Mouse (Mus musculus): ENCODE results near the gene Asb16.

DNA sequence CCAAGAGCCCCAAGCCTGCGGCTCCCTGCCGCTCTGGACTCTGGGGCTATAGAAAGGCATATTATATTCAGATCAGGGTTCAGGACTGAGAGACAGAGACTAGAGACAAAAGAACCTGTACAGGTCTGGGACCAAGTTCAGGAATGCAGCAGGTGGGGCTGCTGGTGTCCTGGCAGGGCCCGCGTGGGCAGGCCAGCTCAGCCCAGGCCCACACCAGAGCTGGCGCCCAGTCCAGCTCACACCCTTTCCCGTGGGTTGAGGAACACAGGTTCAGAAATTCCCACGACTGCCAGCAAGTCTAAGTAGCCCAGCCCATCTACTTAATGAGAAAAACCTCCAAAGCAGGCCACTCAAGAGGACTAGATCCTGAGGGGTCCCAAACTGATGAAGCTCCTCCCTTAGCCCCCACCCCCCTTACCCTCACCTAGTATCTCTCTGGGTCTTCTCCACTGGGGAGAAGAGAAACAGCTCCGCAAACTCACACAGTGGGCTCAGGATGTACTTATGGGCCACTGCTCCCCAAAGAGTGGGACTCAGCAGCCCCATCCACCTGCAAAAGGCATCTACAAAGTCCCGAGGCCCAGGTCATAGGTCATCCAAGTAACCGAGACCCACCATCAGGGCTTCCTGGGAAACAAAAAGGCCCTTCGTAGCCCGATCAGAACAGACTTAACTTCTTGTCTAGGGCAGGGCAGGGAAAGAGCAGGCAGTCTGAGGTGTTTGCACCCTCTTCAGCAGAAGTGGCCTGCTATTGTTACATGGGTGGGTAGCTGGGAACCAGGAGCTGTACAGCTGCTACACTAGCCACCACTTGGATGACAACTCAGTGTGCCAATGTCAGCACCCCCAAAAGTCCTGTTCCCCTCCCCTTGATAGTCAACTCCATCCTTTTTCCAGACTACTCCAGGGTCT, 42.2 kb upstream of the Asb16 start:
- no peak for TF ChIP-seq MAX (IDR thresholded peaks at IDR 0.05)
- TF ChIP-seq CTCF (IDR thresholded peaks at IDR 0.05; ENCODE audit: control insufficient read depth, insufficient read depth, insufficient read length), result no peak
- no peak for TF ChIP-seq MYOG (IDR thresholded peaks at IDR 0.05; ENCODE audit: control insufficient read depth, extremely low read depth, insufficient read length)
- TF ChIP-seq MYOD1 (IDR thresholded peaks at IDR 0.05; ENCODE audit: control insufficient read depth, insufficient read length, low read depth), result no peak
